Mouse (Mus musculus) E14TG2a.4 (cell line): ENCODE results near the gene Sdhd.

Experiments used
- CTCF ChIP-seq: conservative IDR thresholded peaks from 2 replicates; pipeline ENCODE4 v1.5.1; 2014; ENCODE audit warnings: low read length
- POU5F1 ChIP-seq: IDR thresholded peaks from 2 replicates; pipeline ENCODE4 v1.6.1; 2014; ENCODE audit warnings: low read length, borderline replicate concordance

DNA sequence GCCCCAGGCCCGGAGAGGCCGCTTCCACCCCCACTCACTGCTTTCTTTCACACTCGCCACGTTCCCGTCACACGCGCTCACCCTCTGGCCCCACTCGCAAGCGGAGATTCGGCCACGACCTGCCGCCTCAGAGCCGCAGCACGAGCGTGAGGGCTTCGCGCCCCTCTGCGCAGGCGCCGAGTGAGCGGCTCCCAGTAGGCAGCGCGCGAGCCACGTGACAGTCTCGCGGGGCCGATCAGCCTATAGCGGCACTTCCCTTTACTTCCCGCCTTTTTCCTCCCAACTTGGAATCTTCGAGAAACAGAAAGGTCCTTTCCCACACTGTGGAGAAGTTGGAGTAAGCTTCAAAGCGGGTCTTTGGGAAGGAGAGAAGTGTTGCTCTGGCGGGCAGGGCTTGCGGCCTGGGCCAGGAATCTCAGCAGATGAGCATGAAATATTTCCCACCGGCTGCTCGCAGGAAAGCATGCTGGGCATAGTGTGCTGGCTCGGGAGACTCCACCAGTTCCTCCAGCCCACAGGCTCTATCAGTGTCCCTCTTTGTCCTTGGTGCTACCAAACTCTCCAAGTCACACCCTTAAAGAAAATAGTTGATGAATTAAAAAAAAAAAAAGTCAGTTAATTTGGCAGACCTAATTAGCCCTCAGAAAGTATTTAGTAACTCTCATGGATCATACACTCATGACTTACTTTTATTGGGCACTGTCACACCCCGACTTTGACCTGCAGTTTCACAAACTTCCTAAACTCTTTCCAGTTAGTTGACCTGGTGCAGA lies 42.3 kb downstream of the Sdhd start, which contains the start of gene Tex12:
- TF ChIP-seq CTCF = no peak
- no peak for TF ChIP-seq POU5F1
